Mouse (Mus musculus): ENCODE results near the gene Tas1r1. TPM values are rescaled to one million over a fixed set of nuclear protein-coding genes. Genes with fewer than 3 reads are reported as not detected.

The Tas1r1 gene
- polyA plus RNA-seq, 1 experiment from 2014 or later, result 0.65 TPM

DNA sequence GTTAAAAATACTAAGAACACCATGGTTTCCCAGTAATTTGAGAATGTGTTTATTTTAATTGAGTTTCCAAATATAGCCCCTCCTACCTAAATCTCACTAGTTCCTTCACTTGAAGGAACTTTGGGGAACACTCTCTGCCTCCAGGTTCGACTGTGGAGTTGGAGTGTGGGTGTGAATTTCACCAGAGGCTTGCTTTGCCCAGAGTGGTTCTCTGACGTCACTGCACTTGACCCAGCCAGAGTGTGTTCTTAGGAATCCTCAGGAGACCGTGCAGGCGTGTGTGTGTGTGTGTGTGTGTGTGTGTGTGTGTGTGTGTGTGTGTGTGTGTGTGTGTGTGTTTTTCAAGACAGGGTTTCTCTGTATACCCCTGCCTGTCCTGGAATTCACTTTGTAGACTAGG is 37.5 kb downstream of the Tas1r1 start:
- H3K4me3 ChIP-seq, result no peak overlapping the region
- no peaks in the 10 kb centered on the region for H3K27me3 ChIP-seq (ENCODE audit: low read depth, poor library complexity, severe bottlenecking)
- no peak overlapping the region for H3K27ac ChIP-seq
- H3K9me3 ChIP-seq (replicated peaks), result no peaks in the 10 kb centered on the region
- peaks cover 10% of the 10 kb centered on the region for H3K4me1 ChIP-seq
- WGBS, result 53% methylated on average over 4 of the region's 4 CpGs
- H3K36me3 ChIP-seq, result no peaks in the 10 kb centered on the region
- DNase-seq (ENCODE audit: low spot score), result no peak

DNA sequence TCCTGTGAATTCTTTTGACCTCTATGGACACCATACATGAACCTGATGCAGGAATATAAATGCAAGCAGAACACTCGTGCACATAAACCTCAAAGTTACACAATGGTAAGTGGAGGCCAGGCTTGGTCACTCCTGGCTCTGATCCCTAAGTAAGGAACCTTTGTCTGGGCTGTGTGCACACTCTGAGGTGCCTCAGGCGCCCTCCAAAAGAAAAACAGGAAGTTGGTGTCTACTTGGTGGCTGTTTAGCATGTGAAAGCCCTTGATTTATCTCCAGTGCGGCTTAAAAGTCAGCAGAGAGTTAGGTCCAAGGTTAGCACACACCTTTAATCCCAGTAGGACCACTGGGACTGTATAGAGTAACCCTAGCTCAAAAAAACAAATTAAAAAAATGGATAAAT is 38.9 kb downstream of the Tas1r1 start:
- no peak for DNase-seq (ENCODE audit: low spot score)
- WGBS, result 68% methylated on average over 3 of the region's 3 CpGs
- Histone ChIP-seq H3K4me3 (no peak overlapping the region), H3K36me3 (no peaks in the 10 kb centered on the region), H3K27me3 (ENCODE audit: low read depth, poor library complexity, severe bottlenecking) (no peaks in the 10 kb centered on the region), H3K4me1 (peaks cover 23% of the 10 kb centered on the region), H3K27ac (no peak overlapping the region), H3K9me3 (replicated peaks) (no peaks in the 10 kb centered on the region)

DNA sequence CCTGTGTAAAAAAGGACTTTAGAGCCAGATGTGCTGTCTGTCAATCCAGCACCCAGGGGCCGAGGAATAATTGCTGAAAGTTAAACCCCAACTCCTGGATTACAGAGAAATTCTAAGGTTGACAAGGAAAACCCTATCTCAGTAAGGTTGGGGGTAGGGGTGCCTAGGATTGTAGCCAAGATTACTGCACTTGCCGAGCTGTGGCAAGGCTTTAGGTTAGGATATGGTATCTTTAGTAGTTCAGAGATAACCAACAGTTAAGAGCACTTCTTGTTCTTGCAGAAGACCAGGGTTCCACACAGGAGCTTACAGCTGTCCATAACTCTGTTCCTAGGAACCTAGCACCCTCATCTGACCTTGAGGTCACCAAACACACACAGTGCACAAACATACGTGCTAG is 40.7 kb downstream of the Tas1r1 start:
- Histone ChIP-seq H3K36me3 (peaks cover 13% of the 10 kb centered on the region), H3K27ac (no peak overlapping the region), H3K9me3 (replicated peaks) (no peaks in the 10 kb centered on the region), H3K4me1 (peaks cover 36% of the 10 kb centered on the region), H3K4me3 (no peak overlapping the region), H3K27me3 (ENCODE audit: low read depth, poor library complexity, severe bottlenecking) (no peaks in the 10 kb centered on the region)
- no peak for DNase-seq (ENCODE audit: low spot score)
- 74% methylated on average over 3 of the region's 3 CpGs for WGBS

DNA sequence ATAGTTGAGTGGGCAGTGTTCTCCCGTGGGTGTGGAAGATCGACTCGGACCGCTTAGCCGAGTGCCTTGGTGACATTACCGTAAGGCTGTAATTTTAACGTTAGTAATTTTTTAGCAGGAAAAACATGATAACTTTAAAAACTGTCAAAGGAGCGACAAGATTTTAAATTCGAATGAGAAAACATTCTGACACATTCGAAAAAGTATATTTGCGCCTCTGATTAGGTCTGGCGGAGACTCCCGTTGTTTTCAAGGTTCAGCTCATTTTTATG is 41.5 kb downstream of the Tas1r1 start:
- peaks cover 22% of the 10 kb centered on the region for H3K36me3 ChIP-seq
- peak overlapping the region; percentile 96 for H3K27ac ChIP-seq
- peaks cover 36% of the 10 kb centered on the region for H3K4me1 ChIP-seq
- 7% methylated on average over 13 of the region's 13 CpGs for WGBS
- H3K9me3 ChIP-seq (replicated peaks), result no peaks in the 10 kb centered on the region
- no peak for DNase-seq (ENCODE audit: low spot score)
- peak overlapping the region; percentile 100 for H3K4me3 ChIP-seq
- H3K27me3 ChIP-seq (ENCODE audit: low read depth, poor library complexity, severe bottlenecking), result no peaks in the 10 kb centered on the region

DNA sequence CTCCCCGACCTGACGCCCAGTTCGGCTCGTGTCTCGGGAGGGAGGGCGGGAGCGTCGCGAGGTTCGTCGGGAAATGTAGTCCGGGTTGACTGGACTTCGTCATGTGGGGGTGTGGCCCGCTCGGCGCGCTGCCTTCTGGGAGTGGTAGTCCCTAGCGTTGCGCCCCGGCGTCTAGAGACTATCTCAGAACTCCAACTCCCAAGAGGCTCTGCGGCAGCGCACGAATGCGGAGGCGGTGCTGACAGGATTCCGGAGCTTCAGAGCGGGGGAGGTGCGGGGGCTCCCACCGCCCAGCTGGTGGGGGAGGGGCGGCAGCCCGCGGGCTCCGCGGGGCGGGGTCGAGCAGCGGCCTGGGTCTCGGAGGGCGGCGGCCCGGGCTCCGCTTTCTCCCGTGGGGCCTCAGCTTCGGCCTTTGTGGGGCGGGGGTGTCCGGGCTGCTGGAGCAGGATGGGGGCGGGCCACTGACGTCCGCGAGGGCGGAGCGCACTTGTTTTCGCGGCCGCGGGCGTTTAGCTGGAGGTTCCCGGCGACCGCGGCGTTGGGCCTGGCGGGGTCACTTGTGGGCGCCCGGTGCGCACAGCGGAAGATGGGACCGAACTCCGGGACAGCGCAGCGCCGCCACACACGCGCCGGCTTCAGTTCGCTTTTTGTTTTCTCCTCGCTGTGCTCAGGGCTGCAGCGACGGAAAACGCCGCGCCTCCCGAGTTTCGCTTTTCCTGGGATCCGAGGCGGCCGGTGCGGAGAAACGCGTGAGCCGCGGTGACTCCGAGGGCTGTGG is 42.0 kb downstream of the Tas1r1 start, which contains the start of gene Phf13:
Gene Phf13, minus strand, starts transcription at position 86 of the 778 bp plus-strand sequence.
- peak; percentile 98 for DNase-seq (ENCODE audit: low spot score)
- WGBS, result under 1% methylated on average over 93 of the region's 94 CpGs
- Histone ChIP-seq H3K36me3 (peaks cover 27% of the 10 kb centered on the region), H3K4me3 (peak within 1 kb of the TSS; percentile 100), H3K4me1 (peaks cover 36% of the 10 kb centered on the region), H3K27me3 (ENCODE audit: low read depth, poor library complexity, severe bottlenecking) (no peaks in the 10 kb centered on the region), H3K9me3 (replicated peaks) (no peaks in the 10 kb centered on the region), H3K27ac (peak within 1 kb of the TSS; percentile 96)

DNA sequence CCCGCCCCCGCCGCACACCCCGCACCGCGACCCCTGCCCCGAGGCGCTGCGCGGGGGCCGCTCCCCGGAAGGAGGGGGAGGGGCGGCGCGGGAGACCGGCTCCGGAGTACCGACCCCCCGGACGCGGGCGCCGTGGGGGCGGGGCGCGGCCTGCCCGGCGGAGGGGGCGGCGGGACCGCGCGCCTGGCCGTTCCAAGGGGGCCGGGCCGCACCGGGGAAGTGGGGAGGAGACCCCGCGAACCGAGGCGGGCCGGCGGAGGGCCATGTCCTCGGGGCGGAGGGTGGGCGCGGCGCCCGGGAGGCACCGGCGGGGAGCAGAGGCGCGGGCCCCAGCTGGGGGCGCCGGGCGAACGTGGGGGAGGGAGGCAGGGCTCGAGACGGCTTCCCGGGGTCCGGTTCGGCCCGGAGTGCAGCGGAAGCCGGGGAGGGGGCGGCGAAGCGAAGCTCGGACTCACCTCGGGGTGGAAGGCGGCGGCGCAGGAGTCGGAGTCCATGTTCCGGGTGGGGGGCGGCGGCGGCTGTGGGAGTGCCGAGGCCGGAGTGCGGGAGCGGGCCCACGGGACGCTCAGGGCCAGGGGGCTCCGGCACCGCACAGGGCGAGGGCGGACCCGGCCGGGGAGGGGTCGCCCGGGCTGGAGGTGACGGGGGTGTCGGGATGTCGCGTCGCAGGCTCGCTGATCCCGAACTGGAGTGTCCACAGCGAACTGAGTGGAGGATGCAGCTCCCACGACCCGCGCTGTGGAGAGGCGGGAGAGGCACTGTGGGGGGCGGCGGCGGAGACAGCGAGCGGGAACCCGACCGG is 42.8 kb downstream of the Tas1r1 start:
- peaks cover 36% of the 10 kb centered on the region for H3K4me1 ChIP-seq
- DNase-seq (ENCODE audit: low spot score), result no peak
- H3K4me3 ChIP-seq, result peak overlapping the region; percentile 100
- no peaks in the 10 kb centered on the region for H3K9me3 ChIP-seq (replicated peaks)
- no peaks in the 10 kb centered on the region for H3K27me3 ChIP-seq (ENCODE audit: low read depth, poor library complexity, severe bottlenecking)
- peak overlapping the region; percentile 96 for H3K27ac ChIP-seq
- H3K36me3 ChIP-seq, result peaks cover 35% of the 10 kb centered on the region
- under 1% methylated on average over 110 of the region's 111 CpGs for WGBS

DNA sequence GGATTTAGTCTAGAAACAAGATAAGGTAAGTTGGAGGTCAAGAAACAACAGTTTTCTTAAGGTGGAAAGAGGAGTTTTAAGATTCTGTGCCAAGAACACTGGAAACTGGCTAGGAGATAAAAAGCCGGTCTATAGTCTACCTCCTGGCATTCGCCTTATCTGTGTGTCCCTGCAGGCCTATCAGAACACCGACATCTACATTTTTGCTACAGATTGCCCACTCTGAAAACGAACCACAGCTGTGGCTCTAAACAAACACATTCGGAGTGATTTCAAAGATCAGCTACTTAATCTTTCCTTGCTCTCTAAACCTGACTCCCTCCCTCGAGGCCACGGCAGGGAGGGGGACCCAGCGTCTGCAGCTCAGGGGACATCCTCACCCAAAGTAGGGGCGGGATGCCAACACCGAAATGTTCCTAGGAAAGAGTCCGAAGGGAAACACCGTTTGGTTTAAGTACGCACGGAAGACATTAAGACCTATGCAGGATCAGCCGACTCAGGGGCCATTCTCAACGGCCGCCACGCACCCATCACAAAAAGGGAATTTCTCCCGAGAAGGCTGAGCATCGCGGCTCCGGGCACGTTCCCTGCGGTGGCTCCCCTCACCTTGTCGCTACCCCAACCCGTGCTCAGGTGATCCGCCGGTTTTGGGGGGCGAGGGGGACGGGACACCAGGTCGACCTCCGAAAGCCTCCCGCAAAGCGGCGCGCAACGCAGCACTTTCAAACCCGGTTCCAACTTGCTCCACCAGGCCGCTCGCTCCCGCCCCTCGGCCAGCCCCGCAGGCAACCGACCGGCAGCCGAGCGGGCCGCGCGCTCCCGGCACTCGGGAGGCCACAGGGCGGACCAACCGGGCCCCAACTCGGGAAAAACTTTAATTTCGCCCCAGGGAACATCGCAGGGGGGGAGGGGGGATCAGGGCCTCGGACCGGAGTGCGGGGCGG is 43.9 kb downstream of the Tas1r1 start:
- Histone ChIP-seq H3K4me3 (peak overlapping the region; percentile 100), H3K9me3 (replicated peaks) (no peaks in the 10 kb centered on the region), H3K27me3 (ENCODE audit: low read depth, poor library complexity, severe bottlenecking) (no peaks in the 10 kb centered on the region), H3K4me1 (peaks cover 36% of the 10 kb centered on the region), H3K27ac (peak overlapping the region; percentile 96), H3K36me3 (peaks cover 45% of the 10 kb centered on the region)
- DNase-seq (ENCODE audit: low spot score), result peak; percentile 69
- WGBS, result 2% methylated on average over 61 of the region's 61 CpGs

DNA sequence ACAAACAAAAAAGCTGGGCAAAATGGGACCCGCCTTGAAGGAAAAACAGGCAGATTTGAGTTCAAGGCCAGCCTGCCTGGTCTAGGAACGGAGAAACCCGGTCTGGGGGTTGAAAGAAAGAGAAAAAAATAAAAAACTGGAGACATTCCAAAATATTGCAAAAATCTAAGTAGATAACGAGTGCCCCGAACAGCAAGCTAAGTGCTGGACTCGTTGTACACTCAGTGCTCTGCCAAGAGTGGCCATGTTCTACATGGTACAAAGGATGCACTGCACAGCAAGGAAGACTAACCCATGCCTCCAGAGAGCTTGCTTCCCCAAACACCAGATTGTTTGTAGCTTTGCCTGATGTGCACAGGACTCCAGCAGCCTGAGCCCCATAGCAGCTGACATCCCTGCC is 45.3 kb downstream of the Tas1r1 start:
- H3K27me3 ChIP-seq (ENCODE audit: low read depth, poor library complexity, severe bottlenecking), result no peaks in the 10 kb centered on the region
- H3K4me1 ChIP-seq, result peaks cover 49% of the 10 kb centered on the region
- DNase-seq (ENCODE audit: low spot score), result no peak
- WGBS, result 87% methylated on average over 6 of the region's 6 CpGs
- no peak overlapping the region for H3K4me3 ChIP-seq
- no peak overlapping the region for H3K27ac ChIP-seq
- peaks cover 49% of the 10 kb centered on the region for H3K36me3 ChIP-seq
- H3K9me3 ChIP-seq (replicated peaks), result no peaks in the 10 kb centered on the region

DNA sequence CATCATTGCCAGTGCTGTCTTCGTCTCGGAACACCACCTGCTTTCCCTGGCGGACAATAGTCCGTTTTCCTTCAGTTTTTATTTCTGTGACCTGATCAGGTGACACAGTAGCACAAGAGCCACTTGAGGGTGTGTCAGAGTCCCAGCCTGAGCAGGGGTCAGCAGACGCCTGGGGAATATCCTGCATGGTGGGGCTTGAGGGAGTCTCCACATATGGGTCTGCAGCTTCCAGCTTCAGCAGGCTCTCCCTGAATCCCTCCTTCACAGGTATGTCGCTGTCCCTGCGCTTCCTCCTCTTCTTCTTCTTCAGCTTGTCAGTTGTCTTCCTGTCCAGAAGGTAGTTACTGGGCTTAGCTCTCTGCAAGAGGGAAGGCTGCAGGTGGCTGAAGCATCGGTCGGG is 46.3 kb downstream of the Tas1r1 start:
- WGBS, result 95% methylated on average over 9 of the region's 9 CpGs
- Histone ChIP-seq H3K27ac (no peak overlapping the region), H3K27me3 (ENCODE audit: low read depth, poor library complexity, severe bottlenecking) (no peaks in the 10 kb centered on the region), H3K4me1 (peaks cover 53% of the 10 kb centered on the region), H3K4me3 (no peak overlapping the region), H3K36me3 (peaks cover 49% of the 10 kb centered on the region), H3K9me3 (replicated peaks) (no peaks in the 10 kb centered on the region)
- no peak for DNase-seq (ENCODE audit: low spot score)

DNA sequence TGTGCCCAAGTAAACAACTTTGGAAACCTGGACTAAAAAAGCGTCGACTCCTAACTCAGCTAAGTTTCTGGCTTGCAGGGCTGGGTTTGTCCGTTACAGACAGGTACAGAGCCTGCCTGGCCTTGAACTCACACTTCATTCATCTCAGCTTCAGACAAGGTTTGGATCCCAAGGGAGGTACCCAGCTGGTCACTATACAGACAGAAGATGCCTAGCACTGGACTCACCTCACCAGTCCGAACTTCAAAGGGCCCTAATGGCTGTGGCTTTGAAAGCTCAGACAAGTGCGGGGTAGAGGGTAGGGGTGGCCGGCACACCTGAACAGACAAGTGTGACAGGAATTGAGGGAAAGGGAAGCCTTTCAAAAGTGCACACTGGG is 49.3 kb downstream of the Tas1r1 start:
- 25% methylated on average over 6 of the region's 6 CpGs for WGBS

DNA sequence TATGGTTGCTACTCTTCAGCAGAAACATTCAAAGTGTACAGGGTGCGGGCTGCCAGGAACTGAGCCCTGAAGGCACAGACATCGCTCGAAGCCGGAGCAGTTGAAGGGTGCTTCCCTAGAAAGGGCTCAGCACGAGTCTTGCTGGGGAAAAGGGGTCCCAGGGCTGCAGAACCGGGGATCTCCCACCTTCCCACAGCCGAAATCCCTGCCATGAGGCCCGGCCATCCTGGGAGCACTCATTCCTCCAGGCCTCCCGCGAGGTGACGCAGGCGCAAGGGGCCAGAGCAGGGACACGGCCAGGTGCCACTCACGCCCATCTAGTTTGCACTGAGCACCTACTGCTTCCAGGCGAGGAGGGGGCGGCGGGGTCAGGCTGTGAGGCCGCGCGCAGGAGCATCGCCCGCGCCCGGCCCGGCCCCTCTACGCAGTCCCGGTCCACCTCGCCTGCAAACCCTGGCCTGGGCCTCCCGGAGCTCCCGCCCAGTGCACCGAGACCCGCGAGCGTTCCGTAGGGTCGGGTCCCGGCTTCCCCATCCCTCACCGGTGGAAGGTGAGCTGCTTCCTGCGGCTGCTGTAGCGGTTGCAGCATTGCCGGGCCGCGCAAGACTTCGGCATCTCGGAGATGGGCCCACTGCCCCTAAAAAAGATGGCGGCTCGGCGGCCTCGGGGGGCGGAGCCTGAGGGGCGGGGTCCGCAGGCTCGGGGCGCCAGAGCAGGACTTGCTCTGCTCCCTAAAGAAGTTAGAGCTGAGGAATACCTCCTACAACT is 49.8 kb downstream of the Tas1r1 start, which contains the start of gene Thap3:
Gene Thap3, minus strand, starts transcription at position 656 of the 768 bp plus-strand sequence.
- WGBS, result 1% methylated on average over 54 of the region's 54 CpGs
- peak; percentile 85 for DNase-seq (ENCODE audit: low spot score)
- Histone ChIP-seq H3K27me3 (ENCODE audit: low read depth, poor library complexity, severe bottlenecking) (no peaks in the 10 kb centered on the region), H3K4me3 (peak within 1 kb of the TSS; percentile 89), H3K27ac (peak within 1 kb of the TSS; percentile 95), H3K36me3 (peaks cover 72% of the 10 kb centered on the region), H3K4me1 (peaks cover 52% of the 10 kb centered on the region), H3K9me3 (replicated peaks) (no peaks in the 10 kb centered on the region)

More for the DNA sequence above, 49.3 kb downstream of the Tas1r1 start:
- H3K4me3 ChIP-seq, result peak overlapping the region; percentile 89
- H3K27ac ChIP-seq, result peak overlapping the region; percentile 95
- H3K9me3 ChIP-seq (replicated peaks), result no peaks in the 10 kb centered on the region
- DNase-seq (ENCODE audit: low spot score), result no peak
- no peaks in the 10 kb centered on the region for H3K27me3 ChIP-seq (ENCODE audit: low read depth, poor library complexity, severe bottlenecking)
- H3K36me3 ChIP-seq, result peaks cover 72% of the 10 kb centered on the region
- peaks cover 51% of the 10 kb centered on the region for H3K4me1 ChIP-seq

DNA sequence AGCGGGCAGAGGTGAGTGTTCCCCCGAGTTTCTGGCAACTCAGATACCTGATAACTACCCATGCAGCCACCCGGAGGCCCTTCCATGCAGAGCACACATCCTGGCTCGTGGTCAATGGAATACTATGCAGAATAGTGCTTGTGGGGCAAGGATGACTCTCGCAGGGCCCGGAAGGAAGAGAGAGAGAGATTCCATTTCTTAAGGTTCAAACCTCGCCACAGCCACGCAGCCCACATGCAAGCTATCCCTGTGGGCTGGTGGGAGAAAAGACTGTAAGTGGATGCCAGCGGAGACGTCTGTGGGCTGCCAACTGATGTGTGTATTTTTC is 50.4 kb downstream of the Tas1r1 start:
- Histone ChIP-seq H3K27ac (peak overlapping the region; percentile 95), H3K27me3 (ENCODE audit: low read depth, poor library complexity, severe bottlenecking) (no peaks in the 10 kb centered on the region), H3K9me3 (replicated peaks) (no peaks in the 10 kb centered on the region), H3K4me1 (peaks cover 53% of the 10 kb centered on the region), H3K4me3 (peak overlapping the region; percentile 89), H3K36me3 (peaks cover 72% of the 10 kb centered on the region)
- no peak for DNase-seq (ENCODE audit: low spot score)
- WGBS, result 31% methylated on average over 10 of the region's 10 CpGs

Measured in limb, embryonic 10.5 days (tissue).